Mouse (Mus musculus) liver, embryonic 16.5 days (tissue): ENCODE results near the gene Unc45b. TPM values are rescaled to one million over a fixed set of nuclear protein-coding genes. Genes with fewer than 3 reads are reported as not detected.

ENCODE experiments used
- ATAC-seq: fragments of 200-750 bp; cut with Nextera tagmentation; 2 replicates; pipeline ENCODE4 v1.8.0; 2017; ENCODE audit warnings: low read depth, mild to moderate bottlenecking, moderate number of reproducible peaks, moderate library complexity
- H3K27ac ChIP-seq: fragments of 300-500 bp; sonication (generic); 2 replicates; pipeline ENCODE4 v1.5.1; 2014; ENCODE audit warnings: mild to moderate bottlenecking, low read length
- H3K27me3 ChIP-seq: fragments of 300-500 bp; sonication (generic); 2 replicates; pipeline ENCODE4 v1.6.1; 2014; ENCODE audit warnings: low read depth, low read length, mixed read lengths; ENCODE audit not compliant: control insufficient read depth, insufficient read depth
- H3K36me3 ChIP-seq: fragments of 300-500 bp; sonication (generic); 2 replicates; pipeline ENCODE4 v1.6.1; 2014; ENCODE audit warnings: mild to moderate bottlenecking; ENCODE audit not compliant: control insufficient read depth, insufficient read depth
- H3K4me1 ChIP-seq: fragments of 300-500 bp; sonication (generic); 2 replicates; pipeline ENCODE4 v1.6.1; 2014; ENCODE audit warnings: low read depth, low read length, mixed read lengths; ENCODE audit not compliant: control insufficient read depth
- H3K4me2 ChIP-seq: fragments of 300-500 bp; sonication (generic); 2 replicates; pipeline ENCODE4 v1.6.1; 2014; ENCODE audit warnings: low read depth, low read length, mixed read lengths
- H3K4me3 ChIP-seq: fragments of 300-500 bp; sonication (generic); 2 replicates; pipeline ENCODE4 v1.5.1; 2014; ENCODE audit warnings: low read depth, mild to moderate bottlenecking, low read length
- H3K9ac ChIP-seq: fragments of 300-500 bp; sonication (generic); 2 replicates; pipeline ENCODE4 v1.6.1; 2014; ENCODE audit warnings: low read depth, low read length
- H3K9me3 ChIP-seq: fragments of 300-500 bp; sonication (generic); replicated peaks from 2 replicates; pipeline ENCODE4 v1.6.1; 2016; ENCODE audit warnings: low read length; ENCODE audit not compliant: control insufficient read depth
- WGBS: fragments of 180-500 bp; shearing (Covaris S2); extraction: QIAGEN DNeasy Blood & Tissue Kit; methylation state at CpG from one replicate; pipeline ENCODE4 v1.1.7; 2014; ENCODE audit not compliant: insufficient replicate concordance; 5-methylcytosine and 5-hydroxymethylcytosine counted together
- polyA plus RNA-seq: library from polyadenylated mRNA; unstranded; fragments of >200 nt; fragmentation: Nextera tagmentation; extraction: Ambion mirVana; gene quantifications from 2 replicates; pipeline ENCODE4 v1.2.1, GENCODE M21; 2015

The Unc45b gene
- polyA plus RNA-seq, 1 experiment from 2014 or later: 2.4 TPM

GRCm38 (mm10) chr11:82950736-82951481 lies 40.6 kb downstream of the Unc45b start, which contains the start of gene Slfn5:
Gene Slfn5 (plus strand): TSS chr11:82951349.
- Histone ChIP-seq H3K36me3 (no peaks in the 10 kb centered on the region), H3K4me3 (peak within 1 kb of the TSS; percentile 32), H3K27ac (peak within 1 kb of the TSS; percentile 42; the same call in 1 of the 2 replicates), H3K4me1 (no peaks in the 10 kb centered on the region; the same call in 1 of the 2 replicates), H3K27me3 (peaks cover 30% of the 10 kb centered on the region), H3K9me3 (no peaks in the 10 kb centered on the region), H3K9ac (no peak within 1 kb of the TSS), H3K4me2 (peak within 1 kb of the TSS; percentile 12)
- no peak for ATAC-seq
- 16% methylated on average over 10 of the region's 10 CpGs for WGBS

- H3K4me2 ChIP-seq: peak overlapping the region; percentile 12
- H3K4me3 ChIP-seq: peak overlapping the region; percentile 32
- H3K9ac ChIP-seq: no peak overlapping the region
- no peaks in the 10 kb centered on the region for H3K36me3 ChIP-seq
- H3K9me3 ChIP-seq: no peaks in the 10 kb centered on the region
- peak overlapping the region; percentile 42; the same call in 1 of the 2 replicates for H3K27ac ChIP-seq
- under 1% methylated on average over 28 of the region's 28 CpGs for WGBS
- no peak for ATAC-seq
- no peaks in the 10 kb centered on the region; the same call in 1 of the 2 replicates for H3K4me1 ChIP-seq
- H3K27me3 ChIP-seq: peaks cover 30% of the 10 kb centered on the region
Measured at GRCm38 (mm10) chr11:82951865-82952611, 41.7 kb downstream of the Unc45b start.

GRCm38 (mm10) chr11:82952612-82953542 lies 42.5 kb downstream of the Unc45b start:
- peaks cover 30% of the 10 kb centered on the region for H3K27me3 ChIP-seq
- H3K27ac ChIP-seq: no peak overlapping the region; the same call in 1 of the 2 replicates
- H3K36me3 ChIP-seq: no peaks in the 10 kb centered on the region
- 21% methylated on average over 9 of the region's 9 CpGs for WGBS
- H3K9ac ChIP-seq: no peak overlapping the region
- no peaks in the 10 kb centered on the region for H3K9me3 ChIP-seq
- peak overlapping the region; percentile 32 for H3K4me3 ChIP-seq
- 0 out of 2 replicates have a peak, but pooled peaks have one; percentile 27 for ATAC-seq
- H3K4me1 ChIP-seq: no peaks in the 10 kb centered on the region; the same call in 1 of the 2 replicates
- H3K4me2 ChIP-seq: peak overlapping the region; percentile 19; the same call in 1 of the 2 replicates

GRCm38 (mm10) chr11:82954631-82955030 lies 44.3 kb downstream of the Unc45b start:
- Histone ChIP-seq H3K36me3 (no peaks in the 10 kb centered on the region), H3K9ac (no peak overlapping the region), H3K4me3 (no peak overlapping the region), H3K9me3 (no peaks in the 10 kb centered on the region), H3K27me3 (peaks cover 30% of the 10 kb centered on the region), H3K4me2 (no peak overlapping the region), H3K27ac (no peak overlapping the region), H3K4me1 (no peaks in the 10 kb centered on the region; the same call in 1 of the 2 replicates)
- 50% methylated on average over 6 of the region's 6 CpGs for WGBS
- ATAC-seq: no peak

GRCm38 (mm10) chr11:82956925-82957324 lies 46.6 kb downstream of the Unc45b start:
- peaks cover 10% of the 10 kb centered on the region for H3K27me3 ChIP-seq
- no peak overlapping the region for H3K27ac ChIP-seq
- 44% methylated on average over 10 of the region's 10 CpGs for WGBS
- H3K4me1 ChIP-seq: no peaks in the 10 kb centered on the region; the same call in 1 of the 2 replicates
- ATAC-seq: no peak
- H3K4me2 ChIP-seq: no peak overlapping the region
- H3K36me3 ChIP-seq: no peaks in the 10 kb centered on the region
- no peak overlapping the region for H3K4me3 ChIP-seq
- no peak overlapping the region for H3K9ac ChIP-seq
- H3K9me3 ChIP-seq: no peaks in the 10 kb centered on the region

- H3K27ac ChIP-seq: no peak overlapping the region
- H3K4me1 ChIP-seq: no peaks in the 10 kb centered on the region
- 13% methylated on average over 4 of the region's 4 CpGs for WGBS
- H3K9me3 ChIP-seq: no peaks in the 10 kb centered on the region
- no peak overlapping the region for H3K9ac ChIP-seq
- H3K36me3 ChIP-seq: no peaks in the 10 kb centered on the region
- no peaks in the 10 kb centered on the region for H3K27me3 ChIP-seq
- no peak overlapping the region for H3K4me3 ChIP-seq
- no peak for ATAC-seq
- no peak overlapping the region for H3K4me2 ChIP-seq
Measured at GRCm38 (mm10) chr11:82959613-82960012, 49.3 kb downstream of the Unc45b start.

GRCm38 (mm10) chr11:82961743-82962142 lies 51.4 kb downstream of the Unc45b start:
- H3K36me3 ChIP-seq: no peaks in the 10 kb centered on the region

GRCm38 (mm10) chr11:82962215-82962614 lies 51.9 kb downstream of the Unc45b start:
- no peak overlapping the region for H3K4me3 ChIP-seq
- no peak overlapping the region for H3K9ac ChIP-seq
- H3K27me3 ChIP-seq: no peaks in the 10 kb centered on the region
- 52% methylated on average over 8 of the region's 8 CpGs for WGBS
- no peak overlapping the region for H3K4me2 ChIP-seq
- ATAC-seq: no peak
- no peaks in the 10 kb centered on the region for H3K9me3 ChIP-seq
- H3K27ac ChIP-seq: no peak overlapping the region
- no peaks in the 10 kb centered on the region for H3K4me1 ChIP-seq
- no peaks in the 10 kb centered on the region for H3K36me3 ChIP-seq

More at GRCm38 (mm10) chr11:82961743-82962142, 51.4 kb downstream of the Unc45b start:
- WGBS: 32% methylated on average over 2 of the region's 2 CpGs
- Histone ChIP-seq H3K27ac (no peak overlapping the region), H3K4me2 (no peak overlapping the region), H3K9ac (no peak overlapping the region), H3K4me3 (no peak overlapping the region), H3K4me1 (no peaks in the 10 kb centered on the region), H3K27me3 (no peaks in the 10 kb centered on the region), H3K9me3 (no peaks in the 10 kb centered on the region)
- ATAC-seq: no peak
